Mouse (Mus musculus): ENCODE measurements around the gene Gm17018.

The Gm17018 gene

DNA sequence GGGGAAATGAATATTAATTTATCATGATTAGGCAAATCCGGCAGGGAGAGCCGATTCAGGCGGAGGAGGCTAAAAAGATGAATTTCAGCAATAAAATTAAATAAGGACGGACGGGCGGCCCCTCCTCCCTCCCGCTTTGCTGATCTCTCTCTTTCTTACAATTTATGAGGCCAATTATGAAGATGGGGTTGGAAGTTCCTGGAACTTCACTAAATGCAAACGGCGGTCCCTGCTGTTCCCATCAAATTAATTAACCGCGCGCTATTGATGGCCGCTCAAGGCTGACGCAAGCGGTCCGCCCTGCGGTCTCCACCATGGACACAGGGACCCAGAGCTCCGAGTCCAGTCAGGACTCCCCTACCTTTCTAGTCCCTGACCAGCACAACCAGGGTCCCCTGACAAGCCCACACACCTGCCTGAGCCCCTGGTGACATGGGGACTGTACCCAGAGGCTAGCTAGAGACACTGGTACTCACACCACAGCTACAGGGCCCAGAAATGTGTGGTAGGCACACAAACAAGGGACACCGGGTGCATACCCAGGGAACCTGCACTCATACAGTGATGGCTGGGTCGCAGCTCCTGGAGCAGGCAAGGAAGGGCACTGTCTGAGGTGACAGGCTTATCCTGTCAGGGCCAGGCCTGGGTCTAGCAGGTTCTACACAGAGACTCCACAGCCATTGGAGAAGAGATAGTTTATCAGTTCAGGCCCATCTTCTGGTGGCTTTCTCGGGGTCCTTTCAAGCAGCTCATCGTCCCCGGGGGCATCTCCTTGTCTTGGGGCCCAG is 11.1 kb upstream of the Gm17018 start:
- DNase-seq (ENCODE audit: low spot score in 2 of 2), result no peak

DNA sequence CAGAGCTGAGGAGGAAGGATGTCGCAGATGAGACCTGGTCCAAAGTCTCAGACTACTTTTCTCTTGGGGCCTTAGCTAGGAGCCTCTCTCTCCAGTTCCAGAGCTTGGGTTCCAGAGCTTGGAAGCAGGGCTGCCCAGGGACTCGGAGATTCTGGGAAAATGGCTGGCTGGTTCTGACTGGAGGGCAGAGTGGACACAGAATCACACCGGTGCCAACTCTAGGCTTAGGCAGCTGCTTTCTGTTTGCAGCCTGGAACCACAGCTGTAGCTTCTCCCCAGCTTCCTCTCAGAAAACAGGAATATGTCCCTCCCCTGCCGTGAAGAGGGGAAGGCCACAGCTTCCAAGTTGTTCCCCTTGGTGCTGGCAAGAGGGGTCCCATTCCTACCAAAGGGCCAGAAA is 10.5 kb upstream of the Gm17018 start:
- no peak for DNase-seq (ENCODE audit: low spot score in 2 of 2)

DNA sequence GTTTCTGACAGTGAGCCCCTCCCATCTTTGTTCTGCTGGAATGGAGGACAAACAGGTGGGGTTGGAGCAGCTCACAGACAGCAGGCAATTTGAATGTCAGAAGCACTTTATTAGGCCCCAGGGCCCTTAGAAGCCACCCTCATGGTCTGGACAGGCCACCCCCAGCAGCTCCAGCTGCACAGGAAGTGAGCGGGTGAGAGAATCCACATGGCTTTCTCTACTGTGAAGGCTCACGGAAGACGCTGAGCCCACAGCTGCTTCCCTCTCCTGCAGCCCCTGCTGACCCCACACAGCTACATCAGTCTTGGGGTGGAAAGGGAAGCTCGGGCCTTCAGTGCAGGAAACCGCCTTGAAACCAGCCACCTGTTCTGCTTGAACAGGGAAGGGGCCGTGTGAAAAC is 8.2 kb upstream of the Gm17018 start:
- no peak for DNase-seq (ENCODE audit: low spot score in 2 of 2)

DNA sequence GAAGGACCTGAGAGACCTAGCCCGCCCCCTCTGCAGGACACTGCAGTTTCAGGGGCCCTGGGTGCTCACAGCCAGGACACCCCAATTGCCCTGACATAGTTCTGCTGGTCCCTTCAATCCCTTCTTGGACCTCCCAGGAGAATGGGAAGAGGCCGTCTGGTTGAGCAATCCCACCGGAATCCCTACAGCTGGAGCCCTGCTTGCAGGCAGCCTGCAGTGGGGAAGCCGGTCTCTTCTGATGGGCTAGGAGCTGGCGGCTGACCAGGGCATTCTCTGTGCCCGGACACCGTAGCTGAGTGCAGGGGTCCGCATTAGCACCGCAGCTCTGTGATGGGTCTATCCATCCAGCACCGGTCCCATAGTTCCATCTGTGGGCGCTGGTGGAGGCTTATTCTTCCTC is 6.3 kb upstream of the Gm17018 start:
- no peak for DNase-seq (ENCODE audit: low spot score in 2 of 2)

DNA sequence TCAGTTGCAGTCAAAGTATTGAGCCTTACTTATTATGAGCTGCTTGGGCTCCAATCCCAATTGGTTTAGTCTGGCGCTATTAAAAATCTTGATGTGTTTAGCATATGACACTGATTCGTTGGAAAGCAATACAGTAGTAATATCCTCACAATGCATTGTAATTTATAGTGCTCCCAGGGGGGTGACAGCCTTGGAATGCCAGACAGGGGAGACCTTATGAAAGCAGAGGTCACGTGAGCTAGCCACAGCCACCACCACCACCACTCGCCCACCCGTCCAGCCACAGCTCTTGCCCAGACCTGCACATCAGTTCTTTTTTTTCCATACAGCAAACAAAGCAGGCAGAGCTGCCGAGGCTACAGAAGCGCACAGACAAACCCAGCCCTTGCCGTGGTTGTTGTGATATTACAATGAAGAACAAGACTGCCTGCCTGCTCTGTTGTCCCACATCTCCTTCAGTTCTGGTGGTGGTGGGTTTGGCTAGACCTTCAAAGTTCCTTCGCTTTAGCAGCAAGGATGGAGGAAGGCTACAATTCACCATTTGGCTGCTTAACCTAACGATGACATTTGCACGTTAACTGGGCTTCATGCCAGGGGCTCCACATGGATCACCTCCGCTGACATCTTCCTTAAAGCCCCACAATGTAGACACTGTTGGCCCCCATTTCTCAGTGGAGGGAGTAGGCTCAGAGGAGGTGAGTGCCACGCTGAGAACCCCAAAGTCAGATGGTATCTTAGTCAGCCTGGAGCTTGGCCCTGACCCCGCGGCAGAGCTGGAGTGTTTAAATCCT is 5.7 kb downstream of the Gm17018 start:
- no peak for DNase-seq (ENCODE audit: low spot score in 2 of 2)

DNA sequence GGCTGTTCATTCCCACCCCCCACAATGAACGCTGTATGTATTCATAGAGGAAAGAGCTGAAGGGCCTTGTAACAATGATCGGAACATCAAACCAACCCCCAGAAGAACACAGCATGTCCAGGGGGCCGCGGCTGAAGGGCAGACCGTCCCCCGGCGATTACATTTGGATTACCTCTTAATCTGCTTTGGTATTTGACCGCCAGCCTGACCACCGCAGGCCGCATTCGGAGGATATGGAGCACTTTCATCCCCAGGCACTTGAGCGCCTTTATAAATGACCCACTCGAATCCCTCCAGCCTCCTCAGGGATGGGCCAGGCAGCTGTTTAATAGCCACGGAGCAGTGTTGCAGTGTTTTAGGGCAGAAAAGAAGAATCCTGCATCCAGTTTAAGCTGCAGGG is 7.0 kb downstream of the Gm17018 start:
- DNase-seq (ENCODE audit: low spot score in 2 of 2), result no peak

DNA sequence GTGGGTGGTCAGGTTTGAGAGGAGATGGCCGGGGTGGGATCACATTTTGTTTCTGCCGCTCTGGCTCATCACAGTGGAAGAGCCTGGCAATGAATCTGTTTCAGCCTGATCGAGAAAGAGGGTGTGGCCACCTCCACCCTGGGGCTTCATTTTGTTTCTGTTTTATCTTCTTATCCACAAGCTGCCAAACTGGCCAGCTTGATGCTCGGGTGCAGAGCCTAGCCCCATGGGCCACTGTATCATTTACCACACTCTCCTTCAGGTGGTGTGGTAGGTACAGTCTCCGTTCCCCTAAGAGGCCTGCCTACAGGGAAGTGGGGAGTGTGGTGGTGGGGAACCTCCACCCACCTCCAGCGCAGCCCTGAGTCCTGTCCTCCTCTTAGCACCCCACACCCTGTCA is 12.6 kb downstream of the Gm17018 start:
- DNase-seq (ENCODE audit: low spot score in 2 of 2), result no peak

DNA sequence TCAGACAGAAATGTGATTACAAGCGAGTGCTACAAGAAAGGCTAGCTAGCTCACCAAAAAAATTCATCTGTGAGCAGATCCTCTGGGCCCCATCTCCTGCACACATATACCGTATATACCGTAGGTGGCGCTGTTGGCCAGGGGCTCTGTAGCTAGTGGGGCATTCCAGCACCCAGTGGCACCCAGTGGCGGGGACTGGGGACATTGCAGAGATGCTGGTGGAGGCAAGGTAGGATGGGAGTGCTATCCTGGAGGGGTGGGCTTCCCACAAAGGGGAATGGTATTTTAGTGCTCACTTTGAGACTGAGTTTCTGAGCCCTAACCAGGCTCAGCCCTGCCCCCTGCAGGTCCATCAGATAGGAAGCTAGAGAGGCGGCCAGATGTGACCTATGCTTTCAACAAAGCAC is 13.4 kb downstream of the Gm17018 start:
- DNase-seq (ENCODE audit: low spot score in 2 of 2), result peak in 1 of 2 experiments; percentile 77

DNA sequence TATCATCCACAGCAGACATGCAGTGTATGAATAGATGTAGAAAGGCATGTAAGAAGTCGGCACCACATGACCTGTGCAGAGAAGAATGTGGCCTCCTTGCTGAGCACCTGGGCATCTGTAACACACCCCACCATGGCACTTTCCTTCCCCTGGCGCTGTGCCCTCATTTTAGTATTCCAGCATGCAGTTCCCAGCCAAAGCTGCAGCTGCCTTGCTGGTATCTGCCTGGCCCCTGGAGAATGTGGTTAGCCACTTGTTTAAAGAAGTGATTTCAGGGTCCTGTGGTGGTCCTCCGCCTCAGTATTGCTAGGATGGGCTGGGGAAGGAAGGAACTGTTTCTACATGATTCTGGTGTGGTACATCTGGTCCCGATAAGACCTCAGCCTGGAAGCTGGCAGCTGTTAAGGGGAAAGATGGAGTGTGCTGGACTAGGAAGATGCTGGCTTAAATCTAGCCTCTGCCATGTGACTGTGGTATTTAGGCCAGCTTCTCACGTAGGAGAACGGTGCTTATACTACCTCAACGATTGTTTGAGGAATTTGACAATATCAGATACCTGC is 14.0 kb downstream of the Gm17018 start:
- no peak for DNase-seq (ENCODE audit: low spot score in 2 of 2)

DNA sequence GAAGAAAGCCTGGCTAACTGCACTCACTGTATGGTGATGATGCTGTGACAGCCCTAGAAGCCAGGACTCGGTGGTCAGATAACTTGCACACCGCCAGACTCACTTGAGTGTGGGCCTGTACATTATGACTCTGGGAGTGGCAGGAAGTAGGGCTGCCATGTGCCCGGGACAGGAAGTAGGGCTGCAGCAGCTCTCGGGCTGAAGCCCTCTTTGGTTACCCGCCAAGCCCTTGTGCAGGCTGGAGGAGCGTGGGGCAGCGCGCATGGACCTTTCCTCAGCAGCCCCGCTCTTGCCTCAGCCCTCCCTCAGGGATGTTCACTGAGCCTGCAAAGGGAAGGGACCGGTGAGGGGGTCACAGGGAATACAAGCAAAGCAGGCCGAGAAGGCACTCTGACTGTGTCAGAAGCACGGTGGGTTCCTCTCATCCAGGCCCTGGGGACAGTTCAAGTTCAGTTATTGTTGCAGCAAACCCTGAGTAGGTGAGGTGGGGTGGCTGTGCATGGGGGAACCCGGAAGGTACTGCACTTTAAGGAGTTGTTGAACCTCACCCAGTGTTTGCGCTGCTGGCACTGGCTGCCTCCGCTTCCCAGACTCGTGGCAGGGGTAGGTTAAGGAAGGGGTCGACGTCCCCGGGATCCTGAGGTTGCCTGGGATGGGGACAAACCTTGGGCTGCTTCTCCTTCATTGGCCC is 14.7 kb downstream of the Gm17018 start:
- DNase-seq (ENCODE audit: low spot score in 2 of 2), result no peak

DNA sequence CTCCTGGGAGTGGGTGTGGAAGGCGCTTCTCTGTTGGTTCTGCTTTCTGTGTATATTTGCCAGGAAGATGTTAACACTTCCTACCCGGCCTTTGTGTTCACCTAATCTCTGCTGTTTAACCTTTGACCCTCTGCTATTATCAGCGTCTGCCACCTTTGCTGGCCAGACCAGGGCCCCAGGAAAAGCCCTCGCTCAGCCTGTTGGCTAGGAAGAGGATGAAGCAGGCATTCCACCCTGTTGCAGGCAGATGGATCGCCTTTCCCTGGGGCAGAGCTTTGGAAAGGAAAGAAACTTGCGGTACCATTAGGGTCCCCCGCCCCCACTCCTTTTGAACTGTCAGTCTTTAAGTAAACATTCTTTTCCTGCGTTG is 15.2 kb downstream of the Gm17018 start:
- no peak for DNase-seq (ENCODE audit: low spot score in 2 of 2)

DNA sequence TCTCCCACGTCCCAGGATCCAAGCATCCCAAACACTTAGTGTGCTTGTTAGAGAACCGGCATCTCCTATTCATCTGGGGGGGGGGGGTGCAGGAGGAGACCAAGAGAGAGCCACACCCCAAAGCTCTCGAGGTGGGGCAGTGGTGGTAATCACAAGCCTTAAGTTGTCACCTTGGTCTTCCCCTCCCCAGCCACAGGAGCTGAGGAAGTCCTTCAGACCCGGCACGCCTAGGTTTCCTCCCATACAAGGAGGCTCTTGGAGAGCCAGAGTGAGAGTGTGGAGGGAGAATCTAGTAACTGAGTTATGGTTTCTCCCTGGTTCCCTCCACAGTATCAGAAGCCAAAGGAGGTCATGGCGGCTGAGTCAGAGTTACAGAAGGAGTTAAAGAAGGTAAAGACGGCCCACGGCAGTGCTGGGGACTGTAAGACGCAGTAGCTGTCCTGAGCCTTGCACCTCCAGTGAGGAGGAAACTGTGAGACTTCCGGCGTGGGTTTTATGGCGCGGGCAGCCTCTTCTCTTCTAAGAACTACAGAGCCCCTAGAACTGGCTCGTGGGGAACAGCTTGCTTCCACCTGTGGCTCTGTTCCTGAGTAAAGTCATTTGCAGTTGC is 16.8 kb downstream of the Gm17018 start:
- no peak for DNase-seq (ENCODE audit: low spot score in 2 of 2)

DNA sequence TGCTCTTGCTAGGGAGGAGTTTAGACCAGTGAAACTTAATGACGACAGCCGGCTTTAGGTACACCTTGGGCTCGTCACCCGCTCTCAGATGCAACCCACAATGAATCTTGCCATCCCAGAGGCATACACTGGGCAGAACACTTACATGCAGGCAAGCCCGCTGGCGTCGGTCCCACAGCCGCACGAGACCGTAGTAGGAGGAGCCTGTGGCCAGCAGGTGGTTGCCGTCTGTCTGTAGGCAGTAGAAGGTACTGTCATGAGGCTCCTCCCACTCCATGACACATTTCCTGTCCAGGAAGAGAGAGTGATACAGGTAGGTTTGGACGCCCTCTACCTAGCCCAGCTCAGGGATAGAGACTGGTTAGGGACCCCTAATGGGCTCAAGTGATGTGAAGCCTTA is 18.6 kb downstream of the Gm17018 start:
- DNase-seq (ENCODE audit: low spot score in 2 of 2), result no peak

DNA sequence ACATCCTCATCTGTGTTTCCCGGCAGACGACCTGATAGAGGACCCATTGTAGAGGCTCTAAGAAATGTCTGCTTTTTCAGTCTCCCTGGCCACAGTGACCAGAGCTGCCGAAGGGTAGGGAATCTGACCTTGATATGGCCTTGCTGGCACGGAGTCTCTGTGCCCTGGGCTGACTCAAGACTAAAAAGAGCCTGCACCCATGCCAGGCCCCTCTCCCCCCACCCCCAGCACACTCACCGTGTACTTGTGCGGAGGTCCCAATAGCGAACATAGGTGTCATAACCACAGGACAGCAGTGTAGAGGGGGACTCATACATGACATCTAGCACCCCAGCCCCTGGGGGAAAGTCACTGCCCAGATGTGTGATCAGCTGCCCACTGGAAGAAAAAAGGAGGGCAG is 19.0 kb downstream of the Gm17018 start:
- no peak for DNase-seq (ENCODE audit: low spot score in 2 of 2)

DNA sequence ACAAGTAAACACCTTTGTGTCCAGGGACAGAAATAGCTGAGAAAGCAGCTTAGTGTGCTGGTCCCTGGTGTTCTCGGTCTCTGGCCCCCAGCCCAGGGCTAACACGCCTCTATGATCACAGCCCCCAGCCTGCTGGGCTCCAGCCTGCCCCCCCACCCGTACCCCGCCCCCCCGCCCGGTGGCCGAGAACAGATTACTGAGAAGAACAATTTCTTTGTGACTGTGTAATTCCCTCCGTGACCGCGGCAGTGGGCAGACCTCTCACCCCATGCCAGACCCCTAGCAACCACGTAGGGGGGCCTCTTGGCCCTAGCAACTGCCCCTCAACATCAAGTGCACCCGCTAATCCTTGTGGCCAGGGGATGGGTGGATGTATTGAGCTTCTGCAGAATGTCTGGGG is 19.8 kb downstream of the Gm17018 start:
- no peak for DNase-seq (ENCODE audit: low spot score in 2 of 2)

DNA sequence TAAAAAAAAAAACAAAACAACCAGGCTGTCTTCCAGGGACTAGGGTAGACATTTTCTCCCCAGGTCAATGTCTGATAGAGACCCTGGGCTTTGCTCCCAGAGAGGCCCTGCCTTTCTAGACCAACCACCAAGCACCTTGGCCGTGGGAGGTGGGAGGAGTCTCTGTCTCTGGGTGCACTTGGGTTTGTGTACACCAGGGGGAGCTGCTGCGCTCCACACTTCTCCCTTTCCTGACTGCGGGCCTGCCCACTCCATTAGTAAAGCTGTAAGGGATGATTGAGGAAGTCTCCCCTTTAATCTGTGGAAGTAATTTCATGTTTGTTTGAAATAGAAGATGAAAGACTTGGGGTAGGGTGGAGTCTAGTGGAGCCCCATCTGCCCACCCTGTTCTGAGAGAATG is 20.8 kb downstream of the Gm17018 start:
- peak in 1 of 2 experiments; percentile 69 for DNase-seq (ENCODE audit: low spot score in 2 of 2)

DNA sequence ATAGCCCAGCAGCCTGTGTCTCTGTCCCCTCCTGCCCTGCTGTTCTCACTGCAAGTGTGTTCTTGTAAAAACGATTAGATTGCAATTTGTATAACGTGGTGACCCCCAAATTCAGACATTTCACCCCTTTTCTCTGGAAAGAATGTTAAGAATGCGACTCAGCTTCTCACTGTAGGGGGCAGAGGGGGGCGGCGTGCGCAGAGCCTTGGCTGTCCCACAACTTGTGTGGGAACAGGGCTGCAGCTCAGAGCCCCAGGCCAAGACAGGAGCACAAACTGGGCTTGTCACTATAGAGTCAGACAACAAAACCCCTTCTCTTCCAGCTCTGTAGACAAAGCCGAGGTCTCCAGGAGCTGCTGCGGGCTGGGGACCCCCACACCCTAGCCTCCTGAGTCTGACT is 21.7 kb downstream of the Gm17018 start:
- DNase-seq (ENCODE audit: low spot score in 2 of 2), result no peak

DNA sequence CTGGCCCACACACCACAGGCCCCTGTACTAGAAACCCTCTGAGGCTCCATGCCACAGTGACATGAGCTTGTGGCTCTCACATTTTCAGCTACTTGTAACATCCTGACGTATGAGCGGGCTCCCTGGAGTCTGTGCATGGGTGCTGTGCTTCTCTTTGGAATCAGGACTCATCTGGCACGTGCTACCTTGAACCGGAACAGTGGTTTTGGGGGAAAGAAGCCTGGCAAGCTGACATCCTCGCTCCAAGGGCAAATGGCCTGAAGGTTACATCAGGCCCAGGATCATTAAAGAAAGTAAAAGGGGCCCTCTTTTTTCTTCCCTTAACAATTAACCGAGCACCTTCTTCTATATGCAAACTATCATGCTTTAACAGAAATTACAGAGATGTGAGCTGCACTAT is 22.7 kb downstream of the Gm17018 start:
- no peak for DNase-seq (ENCODE audit: low spot score in 2 of 2)

DNA sequence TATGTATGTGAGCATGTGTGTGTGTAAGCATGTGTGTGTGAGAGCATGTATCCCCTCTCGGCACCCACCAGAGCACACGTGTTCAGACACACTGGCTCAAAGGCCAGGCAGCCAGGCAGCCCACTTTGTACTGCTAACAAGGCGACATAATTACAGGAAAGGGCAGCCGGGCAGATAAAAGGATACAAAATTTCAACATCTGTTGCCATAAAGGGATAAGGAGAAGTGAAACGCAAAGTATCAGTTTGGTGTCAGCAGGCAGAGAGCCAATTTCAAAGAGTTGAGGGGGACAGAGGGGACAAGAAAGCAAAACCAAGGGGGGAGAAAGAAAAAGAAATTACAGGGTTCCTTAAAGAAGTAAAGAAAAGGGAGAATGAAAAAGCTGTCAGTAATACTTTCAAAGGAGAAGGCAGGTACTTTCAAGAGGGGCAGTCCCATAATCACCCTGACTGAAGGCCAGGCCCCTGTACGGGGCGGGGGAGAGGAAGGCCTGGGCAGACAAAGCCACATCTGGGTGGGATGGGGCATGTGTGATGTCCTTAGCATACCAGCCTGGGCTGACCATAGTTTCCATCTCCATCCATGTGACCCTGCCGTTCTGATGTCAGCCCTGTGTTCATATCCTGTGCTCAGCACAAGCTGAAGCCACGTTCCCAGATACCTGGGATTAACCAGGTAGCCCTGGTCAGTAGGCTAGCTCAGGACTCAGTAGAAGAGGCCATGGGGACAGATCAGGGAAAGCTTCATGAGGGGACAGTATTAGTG is 24.6 kb downstream of the Gm17018 start:
- DNase-seq (ENCODE audit: low spot score in 2 of 2), result no peak

DNA sequence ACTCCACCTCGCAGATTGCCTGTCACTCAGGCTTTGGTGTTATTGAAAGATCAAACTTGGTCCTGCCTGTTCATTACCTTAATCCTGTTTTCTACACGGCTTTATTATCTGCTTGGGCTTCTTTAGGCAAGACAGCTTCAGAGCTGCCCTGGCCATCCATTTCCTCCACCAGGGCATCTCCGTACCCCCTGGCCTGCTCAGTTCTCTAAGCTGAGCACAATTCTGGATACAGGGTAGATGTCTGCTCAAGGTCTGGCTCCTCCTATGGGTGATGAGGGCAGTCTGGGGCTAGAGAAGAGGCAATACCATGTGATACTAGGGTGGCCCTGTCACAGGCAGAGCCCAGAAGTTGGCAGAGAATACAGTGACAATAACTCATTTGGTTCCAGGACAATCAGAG is 26.4 kb downstream of the Gm17018 start:
- DNase-seq (ENCODE audit: low spot score in 2 of 2), result no peak

All from cerebellum, postnatal 4 days (tissue).